Mouse (Mus musculus) gastrocnemius, postnatal 14 days (tissue): Measurements from ENCODE around the gene Mapk8. TPM values are rescaled to one million over a fixed set of nuclear protein-coding genes. Genes with fewer than 3 reads are reported as not detected.

Experiments used
- total RNA-seq, 2 experiments: library from RNA; stranded (reverse); gene quantifications; 2 replicates each; pipeline ENCODE4 v1.2.3; 2021

Mapk8 gene
- total RNA-seq, 2 experiments from 2014 or later = 22.9 to 25.4 TPM

Other genes with a start within 250 kb of the Mapk8 start
- 1 to 10 TPM in 1 of 2 experiments, under 1 TPM in 1; 0.86 to 2.1 TPM for gene Arhgap22, start 233.1 kb downstream of the Mapk8 start, total RNA-seq
- under 1 TPM in 1 of 2 experiments, not detected in 1; 0.06 TPM for gene Frmpd2, start 24.5 kb upstream of the Mapk8 start, total RNA-seq
- gene Ptpn20, start 142.0 kb upstream of the Mapk8 start, total RNA-seq = not detected